Mouse (Mus musculus) retina, postnatal 7 days (tissue): Measurements from ENCODE around the gene Adcyap1r1.

Experiments
- DNase-seq: peaks from one replicate; pipeline ENCODE4 v3.0.0-alpha.2; 2012; ENCODE audit warnings: low read depth, low spot score

Gene Adcyap1r1

GRCm38 (mm10) chr6:55501061-55501460 is 49.3 kb downstream of the Adcyap1r1 start:
- DNase-seq, result no peak

DNA sequence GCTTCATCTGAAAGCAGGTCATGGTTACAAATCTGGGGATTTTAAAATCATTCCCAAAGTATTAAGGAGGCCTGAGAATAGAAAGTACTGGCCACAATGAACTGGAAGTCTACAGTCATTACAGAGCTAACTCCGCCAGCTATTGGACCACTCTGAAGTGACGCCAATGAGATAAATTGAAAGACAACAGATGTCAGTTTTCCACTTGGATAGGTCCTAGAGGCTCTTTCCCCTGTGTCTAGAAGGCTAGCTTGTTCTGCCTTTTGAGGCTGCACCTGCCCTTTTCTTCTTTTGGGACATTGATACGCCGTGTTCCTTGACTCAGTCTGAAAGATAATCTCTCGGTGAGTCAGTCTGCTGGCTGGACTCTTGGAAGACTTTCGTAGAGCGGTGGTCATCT is 50.5 kb downstream of the Adcyap1r1 start:
- DNase-seq, result no peak

DNA sequence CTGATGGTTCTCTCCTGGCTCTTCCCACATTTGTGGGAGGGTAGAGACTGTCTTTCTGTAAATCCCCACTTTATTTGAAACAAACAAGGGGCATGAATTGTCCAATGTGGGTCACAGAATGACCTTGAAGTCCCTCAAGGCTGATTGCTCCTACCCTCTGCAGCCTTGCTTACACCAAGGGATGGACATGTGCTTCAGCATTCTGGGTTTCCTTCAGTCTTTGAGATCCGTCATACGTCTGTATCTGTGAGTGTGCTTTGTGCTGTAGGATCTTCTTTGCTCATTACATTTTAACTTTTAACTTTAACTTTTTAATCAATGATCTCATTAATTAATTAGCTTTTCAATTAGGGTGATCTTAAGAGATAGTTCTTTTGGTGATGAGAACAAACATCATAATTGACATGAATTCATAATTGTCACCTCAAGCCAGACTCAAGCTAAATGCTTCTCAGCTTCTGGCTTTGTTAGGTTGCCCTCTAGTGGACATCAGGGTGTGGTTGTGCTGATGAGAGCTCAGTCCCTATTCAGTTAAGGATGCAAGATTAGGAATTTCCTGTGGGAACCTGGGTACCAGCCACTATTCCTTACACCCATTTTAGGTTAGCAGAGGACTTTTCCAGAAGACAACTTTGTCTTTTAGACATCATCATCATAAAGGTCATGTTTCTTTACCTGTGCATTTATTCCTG is 53.2 kb downstream of the Adcyap1r1 start:
- DNase-seq, result peak; percentile 60

DNA sequence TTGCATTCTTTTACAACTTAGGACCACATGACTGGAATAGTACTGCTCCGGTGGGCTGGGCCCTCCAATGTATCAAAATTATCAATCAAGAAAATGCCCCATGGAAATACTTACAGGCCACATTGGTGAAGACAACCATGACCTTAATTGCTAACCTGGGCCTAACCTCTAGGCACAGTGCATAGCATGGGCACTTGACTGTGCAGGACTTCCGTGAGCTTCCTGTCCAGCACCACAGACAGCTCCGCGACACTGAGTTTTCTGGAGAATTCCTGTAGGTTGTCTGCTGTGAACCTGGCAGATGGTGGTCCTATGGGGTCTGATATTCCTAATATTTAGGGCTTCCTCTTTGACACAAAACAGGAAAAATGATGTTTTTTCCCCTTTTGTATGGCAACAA is 54.7 kb downstream of the Adcyap1r1 start:
- no peak for DNase-seq

GRCm38 (mm10) chr6:55509130-55509870 is 57.5 kb downstream of the Adcyap1r1 start:
- DNase-seq, result no peak

GRCm38 (mm10) chr6:55511212-55512065 is 59.7 kb downstream of the Adcyap1r1 start:
- peak; percentile 64 for DNase-seq

DNA sequence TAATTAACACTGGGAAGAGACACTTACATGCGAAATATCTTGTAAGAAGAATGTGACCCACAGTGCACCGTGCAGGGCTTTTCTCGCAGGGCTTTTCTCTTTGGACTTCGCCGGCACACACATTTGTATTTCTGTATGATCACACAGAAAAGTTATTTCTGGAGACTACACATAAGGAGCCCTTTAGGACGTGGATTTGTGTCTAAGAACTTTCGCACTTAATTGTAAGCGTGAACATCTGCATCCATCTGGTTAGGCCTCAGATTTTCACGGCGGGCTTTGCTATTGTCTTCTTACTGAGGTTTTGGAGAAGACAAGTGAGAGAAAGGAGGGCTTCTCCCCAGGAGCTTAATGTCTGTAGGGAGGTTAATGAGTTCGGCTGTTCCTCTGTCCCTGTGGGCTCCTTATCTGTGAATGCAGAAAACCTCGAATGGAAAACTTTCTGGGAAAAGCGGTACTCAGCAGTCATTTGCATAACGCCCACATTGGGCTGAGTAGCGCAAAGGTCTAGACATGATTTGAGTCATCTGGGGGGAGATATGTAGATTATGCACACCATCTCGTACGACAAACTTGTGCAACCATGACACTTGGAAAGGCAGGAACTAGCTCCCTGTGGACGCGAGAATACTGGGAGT is 60.4 kb downstream of the Adcyap1r1 start:
- DNase-seq, result no peak

DNA sequence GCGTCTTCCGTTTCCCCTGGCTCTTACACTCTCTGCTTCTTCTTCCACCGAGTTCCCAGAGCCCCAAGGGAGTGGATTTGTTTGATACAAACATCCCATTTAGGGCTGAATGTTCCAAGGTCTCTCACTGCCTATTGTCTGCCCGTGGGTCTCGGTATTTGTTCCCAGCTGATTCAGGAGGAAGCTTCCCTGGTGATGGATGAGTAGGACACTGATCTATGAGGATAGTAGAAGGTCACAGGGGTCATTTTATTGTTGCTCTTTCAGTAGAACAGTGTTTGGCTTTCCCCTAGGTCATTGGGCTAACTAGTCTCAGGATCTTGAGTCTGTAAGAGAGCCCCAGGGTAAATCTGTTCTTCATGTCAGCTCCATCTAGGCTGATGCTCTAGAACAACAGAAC is 61.7 kb downstream of the Adcyap1r1 start:
- no peak for DNase-seq

DNA sequence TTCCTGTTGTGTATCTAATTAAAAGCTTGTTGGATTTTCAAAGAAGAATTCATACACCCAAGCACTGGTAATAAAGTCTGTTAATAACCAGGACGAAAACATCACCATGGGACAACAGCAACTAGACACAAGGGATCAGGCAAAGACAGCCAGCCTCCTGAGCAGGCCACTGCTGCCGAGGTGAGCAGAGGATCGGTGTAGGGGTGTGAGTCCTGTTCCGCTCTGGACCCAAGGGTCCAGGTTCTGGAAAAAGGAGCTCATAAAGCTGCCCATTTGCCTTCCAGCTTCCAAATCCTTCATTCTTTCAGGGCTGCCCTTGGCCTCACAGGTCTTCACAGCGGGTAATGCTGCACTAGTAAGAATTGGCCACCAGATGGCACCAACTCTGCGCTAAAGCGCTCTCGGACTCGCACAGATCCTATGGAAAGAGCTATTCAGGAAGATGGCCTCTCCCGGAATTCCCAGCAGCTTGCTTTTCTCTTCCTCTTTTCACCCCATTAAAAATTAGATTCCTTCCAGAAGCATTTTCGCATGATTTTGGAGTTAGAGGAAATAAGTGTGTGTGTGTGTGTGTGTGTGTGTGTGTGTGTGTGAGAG is 67.9 kb downstream of the Adcyap1r1 start:
- peak; percentile 72 for DNase-seq

DNA sequence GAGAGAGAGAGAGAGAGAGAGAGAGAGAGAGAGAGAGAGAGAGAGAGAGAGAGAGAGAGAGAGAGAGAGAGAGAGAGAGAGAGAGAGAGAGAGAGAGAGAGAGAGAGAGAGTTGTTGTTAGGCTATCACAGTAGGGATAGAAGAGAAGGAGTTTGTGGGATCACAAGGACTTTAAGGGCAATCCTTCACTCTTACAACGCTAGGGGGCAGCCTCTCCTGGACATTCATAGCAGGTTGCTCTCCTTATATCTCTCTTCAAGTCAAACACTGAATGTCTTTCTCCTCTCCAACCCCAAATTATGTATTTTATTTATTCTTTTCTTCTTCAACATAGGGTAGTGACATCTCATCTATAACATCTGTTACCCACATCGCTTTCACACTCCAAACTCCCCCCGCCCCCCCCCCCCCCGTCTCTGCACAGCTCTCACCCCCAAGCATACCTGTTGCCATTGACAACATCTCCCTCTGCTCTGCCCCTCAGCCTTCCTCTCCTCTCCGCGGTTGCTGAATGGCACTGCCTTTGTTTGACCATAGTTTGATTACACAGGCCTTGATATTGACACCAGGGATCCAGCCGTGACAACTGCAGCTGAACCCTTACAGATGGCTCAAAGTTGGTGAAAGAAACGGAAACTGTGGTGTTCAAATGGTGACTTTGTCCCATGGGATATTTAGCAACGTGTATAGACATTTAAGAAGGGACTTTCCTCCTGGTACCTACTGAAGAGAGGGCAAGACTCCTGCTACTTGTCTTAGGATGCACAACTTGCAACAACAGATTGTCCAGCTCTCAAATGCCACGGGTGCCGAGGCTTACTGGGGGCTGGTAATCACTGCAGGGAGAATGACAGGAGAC is 68.7 kb downstream of the Adcyap1r1 start:
- DNase-seq, result peak; percentile 49

DNA sequence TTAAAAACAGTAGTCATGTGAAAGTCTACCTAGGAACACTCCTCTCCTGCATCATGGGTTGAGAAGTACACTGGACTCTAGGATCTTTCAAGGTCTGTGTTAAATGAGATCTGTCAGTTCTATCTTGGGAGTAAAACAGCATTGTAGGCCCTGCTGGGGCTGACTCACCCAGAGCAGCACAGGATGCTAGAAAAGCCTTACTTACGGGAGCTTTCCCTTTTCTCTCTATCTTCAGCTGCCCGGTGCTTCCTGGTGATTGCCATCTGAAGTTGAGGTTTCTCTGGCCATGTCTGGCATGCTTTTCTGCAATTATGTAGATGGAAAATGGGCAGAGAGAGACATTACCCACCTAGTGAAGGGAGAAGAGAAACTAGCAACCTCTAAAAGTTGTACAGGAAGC is 84.7 kb downstream of the Adcyap1r1 start:
- no peak for DNase-seq

DNA sequence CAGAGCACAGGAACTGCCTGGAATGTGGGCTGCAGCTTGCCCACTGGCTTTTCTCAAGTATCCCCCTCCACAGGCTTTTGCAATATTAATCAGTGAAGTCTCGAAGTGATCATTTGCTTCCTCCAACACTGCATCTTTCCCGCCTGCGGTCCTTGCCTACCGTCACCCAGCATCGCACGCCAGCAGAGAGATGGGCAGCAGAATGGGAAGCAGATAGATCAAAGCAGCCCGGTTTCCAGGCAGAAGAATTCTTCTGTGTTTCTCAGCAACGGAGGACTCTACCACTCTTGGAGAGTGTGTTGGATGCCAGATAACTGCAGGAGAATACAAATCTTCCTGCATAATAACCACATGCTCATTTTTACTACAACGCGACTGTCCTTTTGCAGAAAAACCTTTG is 87.4 kb downstream of the Adcyap1r1 start:
- DNase-seq, result no peak

GRCm38 (mm10) chr6:55542359-55542758 is 90.6 kb downstream of the Adcyap1r1 start:
- DNase-seq, result no peak

DNA sequence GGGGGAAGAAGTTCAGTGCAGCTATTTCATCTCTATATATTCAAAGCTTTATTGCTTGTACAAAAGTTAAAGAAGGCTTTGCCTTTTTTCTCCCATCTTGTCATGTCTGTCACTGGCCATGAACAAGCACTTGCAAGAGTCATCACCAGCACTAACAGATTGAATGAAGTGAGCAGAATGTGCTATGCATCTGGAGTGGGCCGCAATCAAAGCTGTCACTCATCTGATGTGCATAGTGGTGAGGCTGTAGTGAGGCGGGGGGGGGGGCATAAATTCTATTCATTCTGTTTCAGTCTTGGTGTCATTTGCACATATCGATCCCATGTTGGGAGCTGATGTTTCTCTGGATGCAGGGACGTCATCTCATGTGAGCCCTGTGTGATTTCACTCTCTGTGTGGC is 91.6 kb downstream of the Adcyap1r1 start:
- no peak for DNase-seq

- DNase-seq, result no peak
Measured at GRCm38 (mm10) chr6:55549211-55549610, 97.4 kb downstream of the Adcyap1r1 start.

- DNase-seq, result no peak
Measured at GRCm38 (mm10) chr6:55550926-55551325, 99.1 kb downstream of the Adcyap1r1 start.
